Mouse (Mus musculus): ENCODE results near the gene Rpl18a.

GRCm38 (mm10) chr8:70850132-70850845 is 46.9 kb downstream of the Rpl18a start:
- TF ChIP-seq CTCF (IDR thresholded peaks at IDR 0.05; ENCODE audit: low read depth, low read length) (no peak), POLR2A (IDR thresholded peaks at IDR 0.05; ENCODE audit: insufficient read depth, low read length) (no peak)
